Mouse (Mus musculus) bone marrow macrophage, adult 2 months (primary cell): Measurements from ENCODE around the gene Rgmb.

Experiments
- CTCF ChIP-seq: IDR thresholded peaks from 2 replicates; pipeline ENCODE4 v1.5.1; 2012; ENCODE audit warnings: low read depth, mild to moderate bottlenecking, low read length, moderate library complexity
- POLR2A ChIP-seq: IDR thresholded peaks from 2 replicates; pipeline ENCODE4 v1.6.1; 2012; ENCODE audit warnings: mild to moderate bottlenecking, low read depth, low read length, borderline replicate concordance

DNA sequence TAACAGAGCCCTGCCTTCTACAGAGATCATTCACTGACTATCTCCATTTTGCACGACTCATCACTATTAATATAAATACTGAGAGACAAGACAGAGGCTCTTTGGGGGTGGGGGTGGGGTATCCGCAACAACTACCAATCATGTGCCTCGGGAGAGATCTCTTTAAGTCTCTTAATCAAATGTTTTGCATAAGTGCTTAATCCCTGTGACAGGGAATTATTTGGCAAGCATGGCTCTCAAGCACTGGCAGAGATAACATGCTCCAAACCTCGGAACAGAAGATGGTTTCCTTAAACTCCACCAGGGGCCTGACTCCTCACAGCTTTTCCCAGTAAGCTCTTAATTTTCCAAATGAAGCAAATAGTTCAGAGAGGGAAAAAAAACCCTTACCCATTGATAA, 22.8 kb downstream of the Rgmb start:
- TF ChIP-seq POLR2A (no peak), CTCF (no peak)
